Mouse (Mus musculus) monocyte, adult 5-6 weeks (primary cell): ENCODE measurements around the gene Tubb4b. TPM values are rescaled to one million over a fixed set of nuclear protein-coding genes. Genes with fewer than 3 reads are reported as not detected.

Experiments
- ATAC-seq: fragments of 153-309, 156-312 bp; replicated peaks from 2 replicates; pipeline ENCODE4 v1.8.0; 2017; ENCODE audit warnings: mild to moderate bottlenecking; ENCODE audit not compliant: low TSS enrichment, insufficient number of reproducible peaks, severe bottlenecking, poor library complexity, low FRiP score
- total RNA-seq: library from RNA; stranded (forward); fragments of 200-1000, 200-491, 200-594 nt; gene quantifications from 3 replicates; pipeline ENCODE4 v1.2.3, GENCODE M21; 2017

The Tubb4b gene
- total RNA-seq, 1 experiment from 2014 or later, result 166 TPM

DNA sequence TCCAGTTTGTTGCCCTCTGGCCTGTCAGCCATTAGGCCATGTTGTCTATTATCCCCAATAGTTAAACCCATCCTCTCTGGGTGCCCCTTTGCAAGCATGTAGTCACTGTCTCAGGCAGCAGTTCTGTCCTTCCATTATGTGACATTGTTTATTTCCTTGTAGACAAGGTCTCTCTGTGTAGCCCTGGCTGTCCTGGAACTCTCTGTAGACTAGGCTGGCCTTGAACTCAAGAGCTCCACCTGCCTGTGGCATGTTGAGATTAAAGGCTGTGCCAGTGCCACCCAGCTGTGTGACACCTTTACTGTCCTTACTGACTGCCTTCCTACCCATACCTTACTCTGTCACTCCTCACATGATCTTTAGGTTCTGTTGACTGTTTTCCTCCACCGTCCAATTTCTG is 27.8 kb upstream of the Tubb4b start:
- ATAC-seq, result no peak

- no peak for ATAC-seq
Measured at GRCm38 (mm10) chr2:25246183-25247072, 21.9 kb upstream of the Tubb4b start, which contains the start of gene AL732309.1. Gene AL732309.1 (minus strand): TSS chr2:25246863.

DNA sequence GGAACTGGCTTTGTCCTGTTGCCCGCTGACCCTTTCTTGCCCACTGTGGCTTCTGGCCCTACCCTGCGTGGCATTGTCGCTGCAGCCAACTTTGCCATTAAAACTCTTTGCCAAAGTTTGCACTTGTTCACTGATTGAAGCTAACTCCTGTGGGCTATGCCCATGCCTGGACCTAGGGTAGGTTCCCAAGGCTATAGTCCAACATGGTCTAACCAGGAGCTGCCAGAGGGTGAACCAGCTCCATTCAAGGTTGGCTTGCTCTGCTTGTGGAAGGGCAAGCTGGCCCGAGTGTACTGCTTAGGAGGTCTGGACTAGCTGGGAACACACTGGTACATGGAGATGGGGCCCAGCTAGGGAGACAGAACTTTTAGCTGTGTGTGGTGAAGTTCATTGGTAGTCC is 19.6 kb upstream of the Tubb4b start:
- ATAC-seq, result no peak

GRCm38 (mm10) chr2:25243342-25243741 is 18.8 kb upstream of the Tubb4b start:
- ATAC-seq, result no peak

GRCm38 (mm10) chr2:25242101-25242506 is 17.6 kb upstream of the Tubb4b start, which contains the start of the genes Rnf208 and Cysrt1:
Gene Rnf208 (plus strand): TSS chr2:25242255.
Gene Cysrt1 (minus strand): TSS chr2:25242452.
- no peak for ATAC-seq

GRCm38 (mm10) chr2:25241438-25241775 is 16.9 kb upstream of the Tubb4b start:
- no peak for ATAC-seq

- ATAC-seq, result peak; percentile 45; the same call in 1 of the 2 replicates
Measured at GRCm38 (mm10) chr2:25240723-25241437, 16.4 kb upstream of the Tubb4b start.

DNA sequence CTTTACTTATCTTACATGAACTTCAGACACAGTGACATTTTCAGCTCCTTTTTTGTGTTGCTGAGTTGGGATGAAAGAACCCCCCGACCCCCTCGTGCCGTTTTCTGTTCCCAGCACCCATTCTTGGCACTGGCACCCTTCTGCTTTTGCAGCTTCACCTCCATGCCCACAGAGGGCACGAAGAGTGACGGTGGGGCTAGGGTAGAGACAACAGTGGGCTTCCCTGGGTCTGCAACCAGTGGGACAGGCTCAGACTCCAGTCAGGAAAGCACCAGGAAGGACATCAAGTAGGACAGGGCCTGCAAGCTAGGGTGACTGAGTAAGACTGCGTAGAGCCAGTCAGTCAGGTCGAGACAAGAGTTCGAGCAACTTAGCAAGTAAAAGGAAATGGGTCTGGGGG is 15.8 kb upstream of the Tubb4b start:
- ATAC-seq, result no peak

GRCm38 (mm10) chr2:25239766-25240165 is 15.3 kb upstream of the Tubb4b start:
- no peak for ATAC-seq

DNA sequence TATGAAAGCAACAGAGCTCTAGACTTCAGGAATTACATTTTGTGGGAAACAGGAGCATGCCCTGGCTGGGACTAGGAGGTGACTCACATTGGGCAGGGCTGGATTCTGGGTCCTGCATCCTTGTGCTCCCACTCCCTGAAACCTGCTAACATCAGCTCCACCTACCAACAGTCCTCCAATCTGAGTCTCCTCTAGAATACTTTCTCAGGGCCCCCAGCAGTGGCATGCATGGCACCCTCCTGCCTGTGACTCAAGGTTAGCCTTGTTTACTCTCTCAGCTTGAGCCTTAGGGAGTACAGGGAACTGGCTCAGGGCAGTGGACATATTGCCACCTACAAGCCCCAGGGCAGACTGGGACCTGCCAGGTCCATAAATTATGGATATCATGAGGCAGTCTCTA is 13.6 kb upstream of the Tubb4b start:
- ATAC-seq, result no peak

GRCm38 (mm10) chr2:25237522-25237921 is 13.0 kb upstream of the Tubb4b start:
- ATAC-seq, result no peak

- no peak for ATAC-seq
Measured at GRCm38 (mm10) chr2:25236614-25237013, 12.1 kb upstream of the Tubb4b start, which contains the start of gene Rnf224. Gene Rnf224 (minus strand): TSS chr2:25236787.

GRCm38 (mm10) chr2:25234551-25235220 is 10.2 kb upstream of the Tubb4b start:
- ATAC-seq, result no peak

DNA sequence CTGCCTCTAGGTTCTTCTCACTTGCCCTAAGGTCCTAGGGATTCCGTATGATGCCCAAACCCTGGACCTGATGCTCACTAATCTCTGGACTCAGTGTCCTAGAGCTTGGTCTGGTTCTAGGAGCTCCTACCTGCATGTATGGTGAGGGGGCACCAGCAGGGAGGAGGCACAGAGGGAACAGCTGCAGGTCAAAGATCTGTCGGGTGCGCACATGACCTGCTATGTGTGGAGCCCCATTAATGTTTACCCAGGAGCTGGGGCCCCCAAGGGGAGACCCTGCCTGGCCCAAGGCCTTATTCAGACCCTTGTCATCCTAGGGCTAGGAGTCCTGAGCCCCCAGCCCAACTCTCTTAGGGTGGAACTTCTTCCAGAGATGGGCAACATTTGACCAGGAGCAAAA is 9.5 kb upstream of the Tubb4b start, which contains the start of gene Slc34a3:
TSS of gene Slc34a3 (minus strand) at position 315 of the 400 bp plus-strand sequence.
- no peak for ATAC-seq

GRCm38 (mm10) chr2:25233421-25233820 is 8.9 kb upstream of the Tubb4b start:
- ATAC-seq, result no peak

DNA sequence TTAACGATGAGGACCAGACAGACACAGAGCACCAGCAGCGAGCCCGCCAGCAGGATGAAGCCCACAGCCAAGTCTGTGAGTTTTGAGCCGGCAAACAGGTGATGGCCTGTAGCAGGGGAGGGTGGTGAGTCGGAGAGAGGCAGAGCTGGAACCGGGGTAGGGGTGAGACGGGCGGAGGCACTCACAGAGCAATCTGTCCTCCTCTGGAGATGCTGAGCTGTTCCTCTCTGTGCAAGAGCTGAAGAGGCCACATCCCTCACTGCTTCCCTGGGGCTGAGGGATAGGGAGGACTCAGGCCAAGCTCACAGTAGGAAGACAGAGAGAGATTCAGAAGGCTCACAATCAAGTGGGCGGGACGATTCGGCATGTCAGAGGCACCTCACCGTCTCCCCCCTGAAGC is 6.5 kb upstream of the Tubb4b start:
- ATAC-seq, result no peak

DNA sequence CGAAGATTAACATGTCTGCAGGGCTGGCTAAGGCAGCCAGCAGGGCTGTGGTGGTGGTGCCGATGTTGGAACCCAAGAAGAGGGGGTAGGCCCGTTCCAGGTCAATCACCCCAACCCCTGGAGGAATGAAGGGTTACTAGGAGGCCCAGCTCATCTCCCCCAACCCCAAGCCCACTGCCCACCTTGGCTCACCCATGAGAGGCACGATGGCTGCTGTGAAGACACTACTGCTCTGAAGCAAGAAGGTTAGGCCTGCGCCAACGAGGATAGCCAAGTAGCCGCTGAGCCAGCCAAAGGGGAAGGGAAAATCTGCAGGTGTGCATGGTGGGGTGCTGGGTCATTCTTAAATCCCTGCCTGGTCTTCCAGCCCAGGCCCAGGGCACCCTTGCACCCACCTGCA is 6.1 kb upstream of the Tubb4b start:
- no peak for ATAC-seq

DNA sequence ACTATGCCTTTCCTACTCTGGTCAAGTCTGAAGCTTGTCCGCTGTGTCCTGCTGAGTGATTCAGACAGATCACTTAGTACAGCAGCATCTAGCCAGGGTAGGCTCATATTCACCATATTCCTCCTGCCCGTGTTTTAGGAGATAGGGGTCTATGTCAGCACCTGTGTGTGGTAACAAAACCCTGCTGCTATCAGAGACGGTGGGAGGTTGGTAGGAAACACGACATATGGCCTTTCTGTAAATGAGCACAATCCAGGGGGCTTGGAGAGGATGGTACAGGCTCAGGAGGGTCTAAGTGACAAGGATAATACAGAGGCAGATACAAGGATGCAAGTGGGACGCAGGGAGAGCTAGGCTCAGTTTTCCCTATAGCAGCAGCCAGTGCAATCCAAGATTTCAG is 5.1 kb upstream of the Tubb4b start:
- no peak for ATAC-seq

DNA sequence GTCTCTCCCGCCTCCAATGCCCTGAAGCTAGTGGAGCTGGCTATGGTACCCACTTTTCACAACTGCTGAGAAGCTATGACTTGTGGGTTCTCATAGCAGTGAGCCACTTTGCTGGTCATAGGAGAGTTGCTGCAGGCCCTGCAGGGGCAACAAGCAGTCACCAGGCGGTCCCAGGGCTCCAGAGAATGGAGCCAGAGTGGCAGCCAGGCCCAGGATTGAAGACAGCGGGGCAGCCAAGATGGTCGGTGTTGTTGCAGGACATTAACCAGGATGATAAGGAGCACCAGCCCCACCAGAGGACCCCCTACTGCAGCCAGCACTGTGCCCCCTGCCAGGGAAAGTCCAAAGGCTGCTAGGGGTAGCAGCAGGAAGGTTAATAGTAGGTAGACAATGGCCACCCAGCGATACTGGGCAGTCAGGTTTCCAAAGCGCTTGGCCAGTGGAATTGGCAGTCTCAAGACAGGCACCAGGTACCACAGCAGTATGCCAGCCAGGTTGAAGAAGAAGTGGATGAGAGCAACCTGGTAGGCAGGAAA is 4.6 kb upstream of the Tubb4b start:
- ATAC-seq, result no peak
